Mouse (Mus musculus): ENCODE measurements around the gene Skint6.
"Not testable (repeated sequence)": the region's sequence is repeated elsewhere in the genome, so short reads cannot be mapped to it uniquely, and the experiment has no call there.

The Skint6 gene

DNA sequence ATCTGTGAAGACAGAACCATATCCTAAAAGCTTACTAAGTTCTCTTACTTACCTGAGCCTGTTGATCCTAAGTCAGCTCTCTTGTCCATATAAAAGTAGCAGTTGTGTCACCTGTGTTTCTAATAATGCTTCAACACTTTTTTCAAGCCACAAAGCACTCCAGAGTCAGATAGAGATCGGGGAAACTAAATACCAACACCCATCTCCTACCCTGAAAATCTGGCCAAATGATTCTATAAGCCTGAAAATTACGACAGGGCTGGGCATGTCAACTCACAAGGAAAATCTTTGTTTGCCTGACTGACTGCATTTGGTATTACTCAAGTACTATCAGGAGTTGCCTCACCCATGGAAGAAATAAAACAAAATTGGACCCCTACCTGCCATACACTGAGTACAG lies at the start of gene Skint6:
Gene Skint6, minus strand, starts transcription at position 101 of the 400 bp plus-strand sequence.
- no peak for DNase-seq (ENCODE audit: low read depth, low spot score)

DNA sequence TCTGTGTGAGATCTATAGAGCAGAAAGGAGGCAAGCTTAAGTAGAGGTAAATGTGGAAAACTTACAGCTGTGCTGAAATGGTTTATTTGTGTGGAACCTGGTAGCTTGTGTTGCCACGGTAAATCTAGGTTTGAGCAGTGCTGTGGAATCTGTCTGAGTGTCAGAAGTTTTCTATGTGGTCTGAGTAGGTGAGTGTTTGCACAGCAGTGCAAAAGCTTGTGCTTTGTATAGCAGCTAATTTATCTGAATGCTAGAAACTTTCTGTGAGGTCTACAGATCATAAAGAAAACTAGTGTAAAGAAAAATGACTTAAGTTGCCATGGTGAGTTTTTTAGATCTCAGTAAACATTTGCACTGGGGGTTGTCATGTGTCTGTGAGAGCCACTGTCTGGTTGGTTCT lies 34.1 kb upstream of the Skint6 start:
- no peak for DNase-seq (ENCODE audit: low read depth, low spot score)

DNA sequence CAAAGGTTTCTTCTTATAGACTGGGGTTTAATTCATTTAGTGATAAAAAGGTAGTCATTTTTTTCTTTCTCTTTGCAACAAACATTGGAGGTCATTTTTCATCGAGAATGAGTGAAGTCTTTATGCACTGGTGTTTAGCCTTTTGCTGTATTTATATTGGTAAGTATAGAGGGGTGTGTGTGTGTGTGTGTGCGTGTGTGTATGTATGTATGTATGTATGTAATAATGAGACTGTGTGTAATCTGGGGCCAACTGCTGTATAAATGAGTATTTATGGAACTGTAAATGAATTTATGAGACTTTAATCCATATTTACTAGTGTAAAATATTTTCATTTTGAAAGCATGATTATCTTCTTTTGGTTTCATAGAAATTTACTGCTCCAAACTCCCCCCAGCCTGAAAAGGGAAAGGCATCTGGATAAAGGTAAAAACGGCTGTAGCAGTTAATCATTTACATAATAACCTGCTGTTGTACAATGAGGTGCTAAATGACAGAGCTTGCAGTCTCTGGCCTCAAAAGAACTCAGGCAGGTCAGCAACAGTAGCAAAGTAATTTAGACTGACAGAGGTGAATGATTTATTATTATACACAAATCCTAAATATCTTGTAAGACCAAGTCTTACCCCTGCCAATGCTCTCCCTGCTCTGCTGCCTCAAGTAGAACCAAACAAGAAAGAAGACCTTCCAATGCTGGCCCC lies 15.2 kb upstream of the Skint6 start:
- no peak for DNase-seq (ENCODE audit: low read depth, low spot score)

DNA sequence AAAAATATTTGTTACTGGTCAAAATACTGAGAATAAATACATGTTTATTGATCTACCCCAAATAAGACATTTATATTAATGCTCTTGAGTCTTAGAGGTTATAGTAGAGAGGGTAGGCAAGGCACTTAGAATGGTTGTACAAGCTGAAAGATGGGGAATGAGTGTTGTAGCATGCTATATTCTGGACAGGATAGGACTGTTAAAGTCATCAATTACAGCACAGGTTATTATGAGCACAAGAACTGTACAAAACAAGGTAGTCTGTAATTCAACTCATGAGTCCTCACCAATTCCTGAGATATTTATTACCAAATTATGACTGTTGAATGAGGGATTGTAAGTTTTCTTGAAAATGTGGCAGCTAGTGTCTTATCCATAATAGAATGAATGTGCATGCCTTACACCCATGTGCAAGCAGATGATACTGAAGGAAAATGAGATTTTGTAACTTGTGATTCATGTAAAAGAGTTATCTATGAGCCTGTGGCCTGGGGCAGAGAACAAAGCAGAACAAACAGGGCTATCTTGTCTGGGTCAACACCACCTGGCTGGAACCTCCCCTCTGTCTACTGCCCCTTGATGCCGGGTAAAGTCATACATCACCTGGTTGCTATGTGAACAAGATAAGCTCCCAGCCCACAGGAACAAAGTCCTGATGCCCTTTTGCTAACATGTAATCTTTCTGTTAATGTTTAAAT lies 23.3 kb downstream of the Skint6 start:
- no peak for DNase-seq (ENCODE audit: low read depth, low spot score)

DNA sequence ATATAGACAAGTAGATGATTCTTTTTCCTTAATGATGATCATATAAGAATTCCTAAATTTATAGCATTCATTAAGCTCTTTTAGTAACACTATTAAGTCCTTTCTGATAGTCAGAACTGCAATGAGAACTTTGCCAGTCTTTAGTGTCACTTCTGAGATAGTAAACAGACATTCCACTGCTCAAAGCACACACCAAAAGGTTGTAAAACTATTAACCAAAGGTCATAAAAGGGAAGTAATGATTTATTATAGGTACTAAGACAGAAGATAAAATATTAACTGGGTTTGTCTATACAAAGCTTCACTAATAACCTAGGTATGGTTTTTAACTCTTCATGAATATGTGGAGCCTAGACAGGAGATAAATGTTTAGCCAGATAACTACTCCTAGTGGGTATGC lies 41.0 kb downstream of the Skint6 start:
- no peak for DNase-seq (ENCODE audit: low read depth, low spot score)

DNA sequence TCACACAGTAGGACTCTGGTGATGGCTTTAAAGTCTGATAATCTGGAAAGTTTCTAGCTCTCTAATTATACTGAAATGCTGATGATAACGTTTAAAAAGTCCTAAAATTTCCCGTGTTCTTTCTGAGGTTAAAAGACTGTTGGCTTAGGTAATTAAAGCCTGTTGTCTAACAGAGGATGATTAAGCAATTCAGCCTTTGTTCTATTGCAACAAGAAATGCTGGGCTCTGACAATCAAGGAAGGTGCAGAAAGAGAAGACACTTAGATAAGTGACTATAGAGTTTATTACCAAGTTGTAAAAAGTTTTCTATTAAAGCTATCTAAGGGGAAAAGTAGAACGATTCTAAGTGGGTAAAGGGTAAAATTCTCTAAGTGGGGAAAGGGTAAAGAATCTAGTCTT lies 219.2 kb downstream of the Skint6 start:
- DNase-seq (ENCODE audit: low read depth, low spot score) = no peak

DNA sequence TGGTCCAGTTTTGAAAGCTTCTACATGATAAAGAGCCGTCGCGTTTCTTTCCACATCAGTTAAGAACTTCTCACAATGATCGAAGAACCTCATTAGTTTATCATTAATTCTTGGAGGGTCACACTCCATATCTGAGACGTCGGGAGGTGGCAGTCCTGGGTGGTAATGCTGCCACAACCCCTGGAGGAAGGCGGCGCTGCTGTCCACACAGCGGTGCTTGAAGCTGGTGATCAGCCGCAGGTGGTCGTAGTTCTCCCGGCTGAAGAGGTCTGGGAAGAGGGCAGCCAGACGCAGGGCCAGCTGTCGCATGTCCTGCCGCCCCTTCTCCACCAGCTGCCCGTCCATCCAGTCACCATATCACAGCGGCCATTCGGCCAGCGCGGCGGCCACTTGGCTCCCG lies 307.6 kb downstream of the Skint6 start:
- DNase-seq (ENCODE audit: low read depth, low spot score) = not testable (repeated sequence)

DNA sequence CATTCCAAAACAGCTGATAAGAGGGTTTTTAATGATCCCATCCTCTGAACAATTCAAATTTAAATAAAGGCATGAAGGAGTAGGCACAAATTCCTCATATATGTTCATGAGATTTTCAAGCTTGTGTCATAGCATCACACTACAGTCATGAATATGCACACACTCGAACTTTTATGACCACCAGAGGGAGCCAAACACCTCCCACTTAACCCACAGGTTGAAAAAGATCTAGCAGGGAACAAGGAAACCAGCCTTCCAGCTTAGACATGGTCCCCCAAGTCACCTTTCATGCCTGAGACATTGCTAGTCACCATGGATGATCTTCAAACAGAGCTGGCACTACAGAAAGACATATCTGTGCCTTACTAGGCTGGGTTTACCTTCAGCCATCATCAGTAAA lies 496.1 kb downstream of the Skint6 start:
- DNase-seq (ENCODE audit: low read depth, low spot score) = no peak

DNA sequence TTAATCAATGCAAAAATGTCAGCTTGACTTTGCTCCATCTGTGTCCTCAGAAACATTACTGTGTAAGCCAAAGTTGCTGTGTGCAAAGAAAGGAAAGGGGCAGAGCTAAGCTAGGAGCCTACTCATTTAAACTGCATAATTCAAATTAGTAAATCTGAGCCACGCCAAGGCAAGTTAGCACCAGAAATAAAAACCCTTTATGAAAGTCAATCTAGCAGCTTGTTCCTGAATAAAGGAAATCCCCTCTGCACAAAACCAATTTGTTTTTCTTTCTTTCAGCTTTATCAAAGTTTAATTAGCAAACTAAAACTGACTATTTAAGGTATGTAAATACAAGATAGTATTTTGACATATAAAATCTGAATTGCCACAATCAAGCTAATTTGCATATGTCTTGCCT lies 512.0 kb downstream of the Skint6 start, which contains the start of gene Skint10:
Gene Skint10, minus strand, starts transcription at position 101 of the 400 bp plus-strand sequence.
- no peak for DNase-seq (ENCODE audit: low read depth, low spot score)

All from CD4-positive helper T cell, adult 2 months (primary cell).